Mouse (Mus musculus) intestine, embryonic 15.5 days (tissue): Measurements from ENCODE around the gene Thsd4. TPM values are rescaled to one million over a fixed set of nuclear protein-coding genes. Genes with fewer than 3 reads are reported as not detected.
"Not testable (repeated sequence)": the region's sequence is repeated elsewhere in the genome, so short reads cannot be mapped to it uniquely, and the experiment has no call there.

Experiments
- ATAC-seq: fragments of 200-750 bp; cut with Nextera tagmentation; 2 replicates; pipeline ENCODE4 v1.8.0; 2017; ENCODE audit warnings: moderate TSS enrichment, moderate library complexity
- H3K27ac ChIP-seq: fragments of 300-500 bp; sonication (generic); 2 replicates; pipeline ENCODE4 v1.5.1; 2015; ENCODE audit warnings: mild to moderate bottlenecking, inconsistent platforms
- H3K27me3 ChIP-seq: fragments of 300-500 bp; sonication (generic); replicated peaks from 2 replicates; pipeline ENCODE4 v1.6.1; 2015; ENCODE audit warnings: inconsistent platforms
- H3K36me3 ChIP-seq: fragments of 300-500 bp; sonication (generic); 2 replicates; pipeline ENCODE4 v1.6.1; 2015; ENCODE audit warnings: inconsistent platforms
- H3K4me1 ChIP-seq: fragments of 300-500 bp; sonication (generic); replicated peaks from 2 replicates; pipeline ENCODE4 v1.6.1; 2015; ENCODE audit warnings: inconsistent platforms
- H3K4me2 ChIP-seq: fragments of 300-500 bp; sonication (generic); replicated peaks from 2 replicates; pipeline ENCODE4 v1.6.1; 2015; ENCODE audit warnings: mild to moderate bottlenecking, inconsistent platforms
- H3K4me3 ChIP-seq: fragments of 300-500 bp; sonication (generic); replicated peaks from 2 replicates; pipeline ENCODE4 v1.5.1; 2015; ENCODE audit warnings: inconsistent platforms
- H3K9ac ChIP-seq: fragments of 300-500 bp; sonication (generic); 2 replicates; pipeline ENCODE4 v1.6.1; 2015; ENCODE audit warnings: inconsistent platforms
- H3K9me3 ChIP-seq: fragments of 300-500 bp; sonication (generic); 2 replicates; pipeline ENCODE4 v1.6.1; 2016; ENCODE audit warnings: inconsistent platforms
- WGBS: fragments of 180-500 bp; shearing (Covaris S2); methylation state at CpG from one replicate; pipeline ENCODE4 v1.1.7; 2015; 5-methylcytosine and 5-hydroxymethylcytosine counted together
- polyA plus RNA-seq: library from polyadenylated mRNA; unstranded; fragments of >200 nt; fragmentation: Nextera tagmentation; extraction: Ambion mirVana; gene quantifications from 2 replicates; pipeline ENCODE4 v1.2.1, GENCODE M21; 2015

Gene Thsd4
- polyA plus RNA-seq, 1 experiment from 2014 or later, result 23.2 TPM

GRCm38 (mm10) chr9:60180114-60180513 lies 341.7 kb downstream of the Thsd4 start:
- no peaks in the 10 kb centered on the region for H3K4me1 ChIP-seq
- no peaks in the 10 kb centered on the region for H3K36me3 ChIP-seq
- no peak overlapping the region for H3K9ac ChIP-seq
- no peaks in the 10 kb centered on the region for H3K27me3 ChIP-seq
- no peaks in the 10 kb centered on the region for H3K9me3 ChIP-seq
- WGBS, result 37% methylated on average over 6 of the region's 6 CpGs
- ATAC-seq, result no peak
- H3K4me2 ChIP-seq, result no peak overlapping the region
- H3K27ac ChIP-seq, result no peak overlapping the region
- H3K4me3 ChIP-seq, result no peak overlapping the region

DNA sequence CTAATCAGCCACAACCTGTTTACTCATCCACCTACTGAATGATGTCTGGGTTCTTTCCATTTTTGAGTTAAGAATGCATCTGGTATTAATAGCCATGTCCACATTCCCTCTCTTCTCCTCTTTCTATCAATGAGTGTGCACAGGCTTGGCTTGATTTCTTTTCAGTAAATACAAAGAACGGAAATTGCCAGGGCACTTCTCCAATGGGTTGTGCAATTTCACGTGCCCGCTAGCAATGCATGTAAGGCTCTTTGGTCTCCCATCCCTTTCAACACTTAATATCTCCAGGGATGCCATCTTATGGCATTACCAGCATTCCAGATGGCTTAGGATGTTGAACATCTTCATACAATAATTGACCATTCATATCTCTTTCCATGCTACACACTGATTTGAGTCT lies 345.5 kb downstream of the Thsd4 start:
- Histone ChIP-seq H3K4me1 (no peaks in the 10 kb centered on the region), H3K4me3 (no peak overlapping the region), H3K27ac (no peak overlapping the region), H3K9me3 (no peaks in the 10 kb centered on the region), H3K9ac (no peak overlapping the region), H3K27me3 (no peaks in the 10 kb centered on the region), H3K36me3 (no peaks in the 10 kb centered on the region), H3K4me2 (no peak overlapping the region)
- no peak for ATAC-seq
- WGBS, result 93% methylated on average over 3 of the region's 3 CpGs

GRCm38 (mm10) chr9:60172459-60173060 lies 349.3 kb downstream of the Thsd4 start:
- H3K9ac ChIP-seq, H3K9me3 ChIP-seq, H3K4me2 ChIP-seq, ATAC-seq, H3K4me1 ChIP-seq, H3K27me3 ChIP-seq, H3K27ac ChIP-seq, H3K36me3 ChIP-seq, H3K4me3 ChIP-seq: not testable (repeated sequence)
- WGBS, result 50% methylated on average over 9 of the region's 9 CpGs

- Histone ChIP-seq H3K27ac (no peak overlapping the region), H3K36me3 (no peaks in the 10 kb centered on the region), H3K27me3 (no peaks in the 10 kb centered on the region), H3K4me1 (no peaks in the 10 kb centered on the region), H3K4me3 (no peak overlapping the region), H3K9me3 (no peaks in the 10 kb centered on the region), H3K4me2 (no peak overlapping the region), H3K9ac (no peak overlapping the region)
- WGBS, result 73% methylated on average over 4 of the region's 4 CpGs
- no peak for ATAC-seq
Measured at GRCm38 (mm10) chr9:60166990-60167389, 354.9 kb downstream of the Thsd4 start.

DNA sequence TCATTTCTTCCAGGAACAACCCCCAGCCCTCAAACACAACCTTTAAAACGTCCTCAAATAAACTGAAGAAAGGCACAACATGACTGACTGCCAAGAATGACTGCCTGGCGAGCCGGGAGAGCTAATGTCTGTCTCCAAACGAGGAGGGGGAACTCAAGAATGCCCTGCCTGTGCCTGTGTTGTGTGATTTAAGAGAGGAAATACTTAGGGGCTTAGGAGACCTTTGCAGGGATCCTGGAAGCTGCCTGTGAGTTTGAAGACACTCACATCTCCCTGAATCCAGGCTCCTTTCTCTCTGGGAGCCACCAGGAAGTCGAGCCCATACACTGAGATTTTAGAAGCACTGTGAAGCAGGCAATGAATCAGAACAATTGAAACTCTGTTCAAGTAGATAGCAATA lies 361.0 kb downstream of the Thsd4 start:
- no peak overlapping the region for H3K9ac ChIP-seq
- H3K4me1 ChIP-seq, result peaks cover 6% of the 10 kb centered on the region; the same call in 1 of the 2 replicates
- 22% methylated on average over 5 of the region's 5 CpGs for WGBS
- H3K27ac ChIP-seq, result no peak overlapping the region
- H3K9me3 ChIP-seq, result no peaks in the 10 kb centered on the region
- H3K36me3 ChIP-seq, result no peaks in the 10 kb centered on the region
- no peaks in the 10 kb centered on the region for H3K27me3 ChIP-seq
- no peak overlapping the region for H3K4me3 ChIP-seq
- ATAC-seq, result no peak
- H3K4me2 ChIP-seq, result no peak overlapping the region

- H3K9me3 ChIP-seq, result no peaks in the 10 kb centered on the region
- H3K9ac ChIP-seq, result no peak overlapping the region
- H3K4me1 ChIP-seq, result peaks cover 6% of the 10 kb centered on the region; the same call in 1 of the 2 replicates
- 74% methylated on average over 7 of the region's 7 CpGs for WGBS
- H3K4me2 ChIP-seq, result no peak overlapping the region
- no peak overlapping the region for H3K27ac ChIP-seq
- ATAC-seq, result no peak
- no peaks in the 10 kb centered on the region for H3K27me3 ChIP-seq
- H3K4me3 ChIP-seq, result no peak overlapping the region
- no peaks in the 10 kb centered on the region for H3K36me3 ChIP-seq
Measured at GRCm38 (mm10) chr9:60160194-60160593, 361.7 kb downstream of the Thsd4 start.

GRCm38 (mm10) chr9:60152990-60153389 lies 368.9 kb downstream of the Thsd4 start:
- Histone ChIP-seq H3K9me3 (no peaks in the 10 kb centered on the region), H3K9ac (no peak overlapping the region), H3K4me1 (no peaks in the 10 kb centered on the region), H3K27me3 (no peaks in the 10 kb centered on the region), H3K36me3 (no peaks in the 10 kb centered on the region), H3K4me3 (no peak overlapping the region), H3K27ac (no peak overlapping the region), H3K4me2 (no peak overlapping the region)
- WGBS, result 93% methylated on average over 1 of the region's 1 CpGs
- ATAC-seq, result no peak

DNA sequence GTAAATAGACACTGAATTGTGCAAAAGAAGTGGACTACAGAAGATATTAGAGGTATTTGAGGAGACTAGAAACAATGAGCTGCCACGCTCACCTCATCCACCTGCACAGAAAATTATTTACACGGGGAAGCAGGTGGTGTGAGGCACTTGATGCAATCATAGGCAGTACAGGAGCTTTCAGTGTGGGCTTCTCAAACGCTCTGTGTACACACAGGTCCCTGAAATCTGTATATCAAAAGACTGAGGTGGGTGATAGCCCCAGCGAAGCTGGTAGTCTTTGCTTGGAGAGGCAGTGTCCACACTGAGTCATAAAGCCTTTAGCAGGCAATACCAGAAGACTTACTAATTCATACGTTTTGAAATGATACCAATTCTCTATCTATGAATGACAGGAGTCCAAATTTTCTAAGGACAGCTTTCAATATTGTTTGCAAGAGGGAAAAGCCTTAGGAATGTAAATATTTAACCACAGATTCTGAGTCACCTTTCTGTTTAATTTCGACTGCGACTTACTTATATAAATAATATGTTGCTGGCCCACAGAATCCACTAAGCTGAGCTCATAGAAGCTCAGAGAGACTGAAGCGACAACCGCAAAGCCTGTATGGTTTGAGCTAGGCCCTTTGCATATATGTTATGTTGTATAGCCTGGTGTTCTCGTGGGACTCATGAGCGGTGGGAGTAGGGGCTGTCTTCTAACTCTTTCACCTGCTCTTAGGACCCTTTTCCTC lies 369.8 kb downstream of the Thsd4 start:
- Histone ChIP-seq H3K27ac (no peak overlapping the region), H3K9ac (no peak overlapping the region), H3K4me1 (no peaks in the 10 kb centered on the region), H3K4me2 (no peak overlapping the region), H3K9me3 (no peaks in the 10 kb centered on the region), H3K36me3 (no peaks in the 10 kb centered on the region), H3K4me3 (no peak overlapping the region), H3K27me3 (no peaks in the 10 kb centered on the region)
- WGBS, result 55% methylated on average over 11 of the region's 11 CpGs
- no peak for ATAC-seq

DNA sequence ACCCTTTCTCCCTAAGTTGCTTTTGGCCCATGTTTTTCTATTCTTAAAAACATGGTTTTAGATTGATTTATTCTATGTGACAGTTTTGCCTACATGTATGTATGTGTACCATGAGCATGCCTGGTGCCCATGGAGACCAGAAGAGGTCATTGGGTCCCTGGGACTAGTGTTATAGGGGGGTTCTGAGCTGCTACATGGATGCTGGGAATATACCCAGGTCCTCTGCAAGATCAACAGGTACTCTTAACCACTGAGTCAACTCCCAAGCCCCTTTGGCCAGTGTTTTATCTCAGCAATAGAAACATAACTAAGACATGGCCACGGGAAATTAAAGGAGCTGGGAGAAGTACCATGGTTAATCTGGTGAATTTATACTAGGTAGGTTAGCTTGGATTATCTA lies 371.3 kb downstream of the Thsd4 start:
- ATAC-seq, result no peak
- no peak overlapping the region for H3K9ac ChIP-seq
- H3K27ac ChIP-seq, result no peak overlapping the region
- H3K9me3 ChIP-seq, result no peaks in the 10 kb centered on the region
- H3K4me1 ChIP-seq, result no peaks in the 10 kb centered on the region
- H3K4me3 ChIP-seq, result no peak overlapping the region
- H3K4me2 ChIP-seq, result no peak overlapping the region
- 86% methylated on average over 1 of the region's 1 CpGs for WGBS
- no peaks in the 10 kb centered on the region for H3K36me3 ChIP-seq
- H3K27me3 ChIP-seq, result no peaks in the 10 kb centered on the region

DNA sequence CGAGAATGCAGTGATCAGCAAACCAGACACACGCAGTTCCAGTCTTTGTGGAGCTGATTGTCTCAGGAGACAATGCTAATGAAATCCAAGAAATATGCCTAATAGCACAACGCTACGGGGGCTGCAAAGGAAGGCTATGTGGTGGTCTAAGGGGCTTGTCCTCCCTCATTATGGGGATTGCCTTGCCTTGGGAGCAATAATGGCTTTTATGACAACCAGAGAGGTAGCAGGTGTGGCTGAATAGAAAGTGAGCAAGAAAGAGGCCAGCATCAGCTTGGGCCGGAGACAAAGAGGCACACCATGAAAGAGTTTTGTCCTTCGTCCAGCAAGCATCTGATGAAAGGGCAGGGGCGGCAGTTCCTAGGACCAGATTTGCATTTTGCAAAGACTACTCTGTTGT lies 372.9 kb downstream of the Thsd4 start:
- no peak overlapping the region for H3K27ac ChIP-seq
- H3K9ac ChIP-seq, result no peak overlapping the region
- no peaks in the 10 kb centered on the region for H3K4me1 ChIP-seq
- no peaks in the 10 kb centered on the region for H3K36me3 ChIP-seq
- no peaks in the 10 kb centered on the region for H3K9me3 ChIP-seq
- 88% methylated on average over 7 of the region's 7 CpGs for WGBS
- no peak overlapping the region for H3K4me2 ChIP-seq
- H3K27me3 ChIP-seq, result no peaks in the 10 kb centered on the region
- no peak for ATAC-seq
- no peak overlapping the region for H3K4me3 ChIP-seq

GRCm38 (mm10) chr9:60147401-60147800 lies 374.4 kb downstream of the Thsd4 start:
- 65% methylated on average over 4 of the region's 4 CpGs for WGBS
- Histone ChIP-seq H3K4me3 (no peak overlapping the region), H3K9me3 (no peaks in the 10 kb centered on the region), H3K9ac (no peak overlapping the region), H3K4me2 (no peak overlapping the region), H3K27me3 (no peaks in the 10 kb centered on the region), H3K36me3 (no peaks in the 10 kb centered on the region), H3K4me1 (no peaks in the 10 kb centered on the region), H3K27ac (no peak overlapping the region)
- ATAC-seq, result no peak

DNA sequence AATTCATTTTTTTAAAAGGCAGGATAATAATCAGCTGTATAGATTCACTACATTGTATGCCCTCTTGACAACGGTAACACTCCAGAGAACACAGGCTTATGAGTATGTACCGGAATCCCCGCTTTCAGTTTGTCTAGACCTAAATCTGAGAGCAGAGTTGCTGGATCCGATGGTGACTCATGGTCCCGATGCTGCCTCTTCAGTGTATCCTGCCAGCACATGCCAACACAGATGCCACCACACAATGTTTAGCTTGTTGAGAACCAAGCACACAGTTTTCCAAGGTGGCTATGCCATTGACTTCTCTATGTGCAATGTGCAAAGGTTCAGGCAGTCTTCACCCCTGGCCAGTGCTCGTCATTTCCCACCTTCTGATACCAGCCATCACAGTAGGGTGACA lies 378.0 kb downstream of the Thsd4 start:
- 95% methylated on average over 6 of the region's 6 CpGs for WGBS
- H3K36me3 ChIP-seq, result no peaks in the 10 kb centered on the region
- no peak overlapping the region for H3K9ac ChIP-seq
- H3K9me3 ChIP-seq, result no peaks in the 10 kb centered on the region
- ATAC-seq, result no peak
- H3K27ac ChIP-seq, result no peak overlapping the region
- peaks cover 17% of the 10 kb centered on the region for H3K4me1 ChIP-seq
- H3K4me3 ChIP-seq, result no peak overlapping the region
- no peaks in the 10 kb centered on the region for H3K27me3 ChIP-seq
- no peak overlapping the region for H3K4me2 ChIP-seq

GRCm38 (mm10) chr9:60141081-60141514 lies 380.7 kb downstream of the Thsd4 start:
- no peak overlapping the region for H3K27ac ChIP-seq
- ATAC-seq, result no peak
- H3K4me3 ChIP-seq, result no peak overlapping the region
- WGBS, result 38% methylated on average over 7 of the region's 7 CpGs
- no peaks in the 10 kb centered on the region for H3K27me3 ChIP-seq
- H3K9ac ChIP-seq, result no peak overlapping the region
- peaks cover 17% of the 10 kb centered on the region for H3K4me1 ChIP-seq
- H3K4me2 ChIP-seq, result no peak overlapping the region
- H3K36me3 ChIP-seq, result no peaks in the 10 kb centered on the region
- H3K9me3 ChIP-seq, result no peaks in the 10 kb centered on the region
